Mouse (Mus musculus) heart, postnatal 14 days (tissue): ENCODE data around the gene 4933416C03Rik. TPM values are rescaled to one million over a fixed set of nuclear protein-coding genes. Genes with fewer than 3 reads are reported as not detected.

Experiments
- DNase-seq, 2 experiments: peaks; one replicate each; pipeline ENCODE4 v3.0.0; 2021 to 2022
- intact Hi-C: fragments of 180-260 bp; cut with DNase I; formaldehyde crosslinking; loops from one replicate; pipeline ENCODE4 v1.15.1; 2025
- total RNA-seq, 2 experiments: library from RNA; stranded (reverse); gene quantifications; 2 replicates each; pipeline ENCODE4 v1.2.3; 2021

Gene 4933416C03Rik
- total RNA-seq, 2 experiments from 2014 or later = not detected

DNA sequence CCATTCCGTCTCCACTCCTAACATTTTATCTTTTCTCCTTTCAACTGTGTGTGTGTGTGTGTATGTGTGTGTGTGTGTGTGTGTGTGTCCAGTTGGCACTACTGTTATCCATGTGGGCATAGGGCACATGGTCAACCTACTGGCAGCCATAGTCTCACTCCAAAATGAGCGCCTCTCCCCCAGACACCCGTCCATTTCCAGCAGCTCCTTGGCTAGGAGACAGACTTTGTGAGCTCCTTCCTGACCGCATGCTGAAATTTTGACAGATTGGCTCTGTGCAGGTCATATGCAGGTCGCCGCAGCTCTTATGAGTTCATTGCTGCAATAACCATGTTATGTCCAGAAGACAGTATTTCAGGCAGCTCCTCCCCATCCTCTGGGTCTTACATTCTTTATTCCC is 32.9 kb downstream of the 4933416C03Rik start:
- intact Hi-C loops = no loop called here
- DNase-seq = no peak

DNA sequence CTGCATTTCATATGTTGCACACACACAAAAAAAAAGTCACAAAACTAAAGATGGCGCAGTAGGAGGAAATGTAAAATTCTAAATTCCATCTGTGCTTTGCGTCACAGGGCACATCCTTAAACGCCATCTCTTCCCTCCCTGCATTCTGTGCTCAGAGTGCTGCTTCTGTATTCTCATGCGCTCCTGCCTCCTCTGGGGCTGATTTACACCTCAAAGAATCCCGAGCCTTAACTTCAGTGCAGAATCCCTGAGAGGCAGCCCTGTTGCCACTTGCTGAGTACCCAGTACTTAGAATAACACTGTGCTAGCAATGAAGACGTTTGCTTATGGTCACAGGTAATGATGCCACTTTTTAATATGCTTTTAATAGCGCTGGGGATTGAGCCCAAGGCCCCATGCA is 34.3 kb downstream of the 4933416C03Rik start:
- intact Hi-C loops = no loop called here
- no peak for DNase-seq

DNA sequence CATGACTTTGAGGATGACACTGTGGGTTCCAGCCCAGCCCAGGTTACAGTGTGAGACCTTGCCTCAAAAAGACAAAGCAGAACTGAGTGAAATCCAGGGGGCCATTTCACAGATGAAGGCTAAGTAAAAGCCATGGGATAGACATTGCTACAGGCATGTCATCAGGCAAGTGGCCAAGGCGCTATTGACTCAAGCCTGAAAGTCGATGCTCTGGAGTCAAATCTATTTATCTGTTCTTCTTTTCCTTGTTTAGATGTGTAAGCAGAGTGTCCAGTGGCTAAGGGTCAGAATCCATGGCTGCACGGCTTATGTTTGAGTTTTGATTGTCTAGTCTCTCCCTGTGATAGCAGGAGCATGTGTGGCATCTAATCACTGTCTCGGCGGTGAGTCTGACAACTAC is 35.1 kb downstream of the 4933416C03Rik start:
- intact Hi-C loops = no loop called here
- DNase-seq = no peak

DNA sequence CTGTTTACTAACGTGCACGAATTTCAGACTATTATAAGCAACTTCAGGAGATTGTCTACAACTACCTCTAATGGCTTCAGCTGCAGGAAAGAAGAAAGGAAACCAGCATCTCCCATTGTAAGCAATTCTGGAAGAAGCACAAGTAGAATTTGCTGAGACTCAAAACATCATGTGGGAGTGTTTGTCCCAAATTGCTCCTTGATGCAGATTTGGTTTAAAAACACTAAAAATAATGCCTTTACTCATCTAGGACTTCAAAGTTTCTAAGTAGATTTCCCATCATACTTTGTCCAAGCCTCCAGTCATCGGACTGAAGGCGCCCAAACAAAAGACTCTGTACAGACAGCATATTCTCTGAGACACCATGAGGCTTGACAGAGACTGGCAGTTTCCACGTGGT is 37.8 kb downstream of the 4933416C03Rik start:
- DNase-seq = no peak
- intact Hi-C loops = no loop called here

Other genes with a start within 250 kb of the 4933416C03Rik start
- gene Ptprr, start 95.7 kb downstream of the 4933416C03Rik start, total RNA-seq = 1 to 10 TPM; 1.9 TPM
- 100 to 1,000 TPM in 1 of 2 experiments, 10 to 100 TPM in 1; 99.2 to 103 TPM for gene Ptprb, start 161.6 kb upstream of the 4933416C03Rik start, total RNA-seq